ENCODE assay signal across 26 mouse cellular contexts in genomic region chr3:85677133-85677532, GRCm38 (mm10).
DNase-seq lines count a peak whose midpoint lies in the region; ATAC-seq and TF ChIP-seq lines count a peak whose summit lies in the region.
"Had no signal": no experiment of that assay in that cellular context is flagged by ENCODE, and none has a peak within 500 bp of the region (broad histone marks: within the 10 kb centered on the region; RNA-seq: fewer than 3 reads in every experiment).

No protein-coding gene starts in this region.

- peak; percentile 79 for ATAC-seq in frontal cortex, adult (ENCODE audit: low TSS enrichment)
- ATAC-seq in kidney, embryonic 16.5 days (ENCODE audit: low FRiP score, low TSS enrichment): no peak
- ATAC-seq: activated CD4-positive, CD25-positive, alpha-beta regulatory T cell, adult 4 months; CD4-positive, CD25-positive, alpha-beta regulatory T cell, adult 4 months; forebrain, embryonic 13.5 days; forebrain, embryonic 15.5 days; Patski had no signal

- no peaks in the 10 kb centered on the region for H3K4me1 ChIP-seq in kidney, embryonic 16.5 days (ENCODE audit: insufficient read depth, low read length)
- H3K4me1 ChIP-seq: embryonic facial prominence, embryonic 12.5 days; forebrain, embryonic 13.5 days; forebrain, embryonic 15.5 days had no signal

- H3K4me3 ChIP-seq in left cerebral cortex, adult 2 months: no peak overlapping the region
- no peak overlapping the region for H3K4me3 ChIP-seq in kidney, embryonic 16.5 days (ENCODE audit: low read length)
- H3K4me3 ChIP-seq: embryonic facial prominence, embryonic 10.5 days; embryonic facial prominence, embryonic 12.5 days; forebrain, embryonic 13.5 days; forebrain, embryonic 15.5 days had no signal

- peak overlapping the region; percentile 70 for H3K27ac ChIP-seq in left cerebral cortex, adult 2 months
- no peak overlapping the region for H3K27ac ChIP-seq in kidney, embryonic 16.5 days (ENCODE audit: low read length)
- H3K27ac ChIP-seq: embryonic facial prominence, embryonic 10.5 days; embryonic facial prominence, embryonic 12.5 days; forebrain, embryonic 13.5 days; forebrain, embryonic 15.5 days had no signal

- no peak overlapping the region for H3K9ac ChIP-seq in kidney, embryonic 16.5 days (replicated peaks; ENCODE audit: low read length)
- H3K9ac ChIP-seq: embryonic facial prominence, embryonic 12.5 days; forebrain, embryonic 13.5 days; forebrain, embryonic 15.5 days had no signal

- TF ChIP-seq CTCF in left cerebral cortex, adult 2 months (IDR thresholded peaks at IDR 0.05): no peak

- no peak overlapping the region for H3K4me2 ChIP-seq in kidney, embryonic 16.5 days (replicated peaks; ENCODE audit: low read depth, low read length)
- H3K4me2 ChIP-seq: embryonic facial prominence, embryonic 12.5 days; forebrain, embryonic 13.5 days; forebrain, embryonic 15.5 days had no signal

- no peaks in the 10 kb centered on the region for H3K36me3 ChIP-seq in kidney, embryonic 16.5 days (ENCODE audit: insufficient read depth, low read length)
- H3K36me3 ChIP-seq: embryonic facial prominence, embryonic 10.5 days; embryonic facial prominence, embryonic 12.5 days; forebrain, embryonic 15.5 days; G1E had no signal

- no peaks in the 10 kb centered on the region for H3K27me3 ChIP-seq in kidney, embryonic 16.5 days (ENCODE audit: insufficient read depth, low read length)
- H3K27me3 ChIP-seq: CH12.LX; embryonic facial prominence, embryonic 12.5 days; forebrain, embryonic 15.5 days; Patski had no signal

- WGBS in kidney, embryonic 16.5 days: 82% methylated on average over 8 of the region's 8 CpGs

- DNase-seq in frontal cortex, postnatal 10 days (ENCODE audit: low spot score in 2 of 2): no peak
- DNase-seq in heart, adult 11 months: peak; percentile 16
- no peak for DNase-seq in heart, postnatal 10 days
- no peak for DNase-seq in left cerebral cortex, adult 2 months (ENCODE audit: extremely low spot score in 1 of 2, low spot score in 2 of 2)
- no peak for DNase-seq in left cerebral cortex, adult 18-20 months (ENCODE audit: low spot score in 2 of 2)
- DNase-seq: adrenal gland, adult 8-10 months; adrenal gland, postnatal 14 days; adrenal gland, postnatal 36 days; B cell, adult 2 months; cerebellum, adult 11 months; cerebellum, adult 18-20 months; cerebellum, adult 8-10 months; cerebellum, adult 9-11 months; cerebellum, postnatal 14 days; cerebellum, postnatal 36 days had no signal

- intact Hi-C loops in heart, postnatal 10 days (cut with DNase I): no loop called here
- intact Hi-C loops in left cerebral cortex, adult 2 months (cut with DNase I): no loop called here

- H3K9me3 ChIP-seq in kidney, embryonic 16.5 days (ENCODE audit: low read length): no peaks in the 10 kb centered on the region
- H3K9me3 ChIP-seq: embryonic facial prominence, embryonic 10.5 days; embryonic facial prominence, embryonic 12.5 days; forebrain, embryonic 13.5 days; forebrain, embryonic 15.5 days; G1E had no signal
